ENCODE assay signal across 8 mouse cellular contexts in genomic region chr9:44327064-44327711, GRCm38 (mm10). TPM values are rescaled to one million over a fixed set of nuclear protein-coding genes. Genes with fewer than 3 reads are reported as not detected.
DNase-seq lines count a peak whose midpoint lies in the region; ATAC-seq and TF ChIP-seq lines count a peak whose summit lies in the region.

No protein-coding gene starts in this region.

- no peak for TF ChIP-seq CTCF in liver, adult 2 months (IDR thresholded peaks at IDR 0.05; ENCODE audit: low read depth, low read length)

- peak overlapping the region; percentile 60 for H3ac ChIP-seq in myocyte (ENCODE audit: control insufficient read depth, insufficient read length)

- H3K4me3 ChIP-seq in kidney, embryonic 14.5 days (ENCODE audit: low read length) = peak overlapping the region; percentile 70
- peak overlapping the region; percentile 83 for H3K4me3 ChIP-seq in embryonic facial prominence, embryonic 13.5 days
- peak overlapping the region; percentile 78 for H3K4me3 ChIP-seq in liver, adult 2 months (ENCODE audit: insufficient read depth, low read depth, low read length)
- H3K4me3 ChIP-seq in myocyte = peak overlapping the region; percentile 67

- no peaks in the 10 kb centered on the region for H3K9me3 ChIP-seq in kidney, embryonic 14.5 days (ENCODE audit: control insufficient read depth, low read length)
- H3K9me3 ChIP-seq in embryonic facial prominence, embryonic 13.5 days = no peaks in the 10 kb centered on the region

- 1% methylated on average over 22 of the region's 22 CpGs for WGBS in kidney, embryonic 14.5 days
- WGBS in embryonic facial prominence, embryonic 13.5 days = under 1% methylated on average over 22 of the region's 22 CpGs
- WGBS in liver, adult 2 months = 3% methylated on average over 22 of the region's 22 CpGs

- TF ChIP-seq POLR2A in liver, adult 2 months (IDR thresholded peaks at IDR 0.05; ENCODE audit: extremely low read depth, insufficient read depth, low read length) = no peak
- TF ChIP-seq POLR2A in myocyte (IDR thresholded peaks at IDR 0.05; ENCODE audit: insufficient read length, low read depth) = no peak

- H3K9ac ChIP-seq in kidney, embryonic 14.5 days (ENCODE audit: low read depth, low read length) = peak overlapping the region; percentile 87
- peak overlapping the region; percentile 91 for H3K9ac ChIP-seq in embryonic facial prominence, embryonic 13.5 days
- peak overlapping the region; percentile 83 for H3K9ac ChIP-seq in liver, adult 2 months (ENCODE audit: low read depth, low read length)

- peak overlapping the region; percentile 93 for H3K27ac ChIP-seq in kidney, embryonic 14.5 days (ENCODE audit: low read depth, low read length)
- peak overlapping the region; percentile 94 for H3K27ac ChIP-seq in embryonic facial prominence, embryonic 13.5 days
- H3K27ac ChIP-seq in liver, adult 2 months (replicated peaks; ENCODE audit: insufficient read depth, low read depth, low read length) = peak overlapping the region; percentile 76

- peak overlapping the region; percentile 82 for H3K4me2 ChIP-seq in kidney, embryonic 14.5 days (replicated peaks; ENCODE audit: low read depth, low read length)
- peak overlapping the region; percentile 76 for H3K4me2 ChIP-seq in embryonic facial prominence, embryonic 13.5 days
- peak overlapping the region; percentile 70 for H3K4me2 ChIP-seq in myocyte (ENCODE audit: low read depth)

- intact Hi-C loops in heart, postnatal 14 days (cut with DNase I) = loop anchor here (2.0 kb wide), 1 partner anchor 20 kb away; no protein-coding TSS in a partner anchor

- H3K79me2 ChIP-seq in liver, adult 2 months (ENCODE audit: control insufficient read depth, insufficient read depth, low read length) = peaks cover 8% of the 10 kb centered on the region; the same call in 1 of the 2 replicates
- peaks cover 11% of the 10 kb centered on the region for H3K79me2 ChIP-seq in myocyte (ENCODE audit: control insufficient read depth, insufficient read depth)

- H3K27me3 ChIP-seq in kidney, embryonic 14.5 days (ENCODE audit: control insufficient read depth, insufficient read depth, low read length) = no peaks in the 10 kb centered on the region
- H3K27me3 ChIP-seq in embryonic facial prominence, embryonic 13.5 days = no peaks in the 10 kb centered on the region
- H3K27me3 ChIP-seq in liver, adult 2 months (ENCODE audit: control insufficient read depth, insufficient read depth, low read length) = no peaks in the 10 kb centered on the region
- no peaks in the 10 kb centered on the region for H3K27me3 ChIP-seq in myocyte (ENCODE audit: control insufficient read depth, insufficient read depth, insufficient read length)

- H3K4me1 ChIP-seq in kidney, embryonic 14.5 days (ENCODE audit: control insufficient read depth, insufficient read depth, low read length) = peaks cover 10% of the 10 kb centered on the region
- peaks cover 13% of the 10 kb centered on the region for H3K4me1 ChIP-seq in embryonic facial prominence, embryonic 13.5 days
- H3K4me1 ChIP-seq in liver, adult 2 months (ENCODE audit: control insufficient read depth, insufficient read depth, low read length) = peaks cover 3% of the 10 kb centered on the region; the same call in 1 of the 2 replicates

- DNase-seq in kidney, adult 9 months = no peak
- peak; percentile 49 to 50 for DNase-seq in heart, postnatal 14 days
- DNase-seq in liver, adult 2 months (ENCODE audit: extremely low read depth, low read depth, low spot score) = no peak
- no peak for DNase-seq in thymus, postnatal 10 days (ENCODE audit: low spot score in 2 of 2)
- DNase-seq in left cerebral cortex, adult 11 months (ENCODE audit: low spot score) = no peak

- ATAC-seq in kidney, embryonic 14.5 days (ENCODE audit: low FRiP score, low TSS enrichment) = peak; percentile 66
- ATAC-seq in embryonic facial prominence, embryonic 13.5 days (ENCODE audit: insufficient number of reproducible peaks, insufficient read depth, low FRiP score, low TSS enrichment, low read depth) = 0 out of 2 replicates have a peak, but pooled peaks have one; percentile 21

- peaks cover 32% of the 10 kb centered on the region for H3K36me3 ChIP-seq in kidney, embryonic 14.5 days (ENCODE audit: control insufficient read depth, insufficient read depth, low read length)
- peaks cover 39% of the 10 kb centered on the region for H3K36me3 ChIP-seq in embryonic facial prominence, embryonic 13.5 days
- H3K36me3 ChIP-seq in liver, adult 2 months (ENCODE audit: control insufficient read depth, insufficient read depth, low read length) = peaks cover 15% of the 10 kb centered on the region; the same call in 1 of the 2 replicates
- peaks cover 21% of the 10 kb centered on the region for H3K36me3 ChIP-seq in myocyte (ENCODE audit: control insufficient read depth, insufficient read depth)

TF ChIP-seq in myocyte, 11 proteins besides CTCF, POLR2A, EP300 and RAD21:
- TF ChIP-seq TCF3 (IDR thresholded peaks at IDR 0.05; ENCODE audit: insufficient read length, low read depth) (no peak), MYOD1 (IDR thresholded peaks at IDR 0.05; ENCODE audit: control insufficient read depth in 1 of 3, insufficient read length in 2 of 3, low read depth in 2 of 3) (no peak), USF1 (IDR thresholded peaks at IDR 0.05; ENCODE audit: low read depth) (no peak), REST (IDR thresholded peaks at IDR 0.05; ENCODE audit: insufficient read depth, insufficient read length) (no peak), TCF12 (IDR thresholded peaks at IDR 0.05; ENCODE audit: insufficient read depth, poor library complexity, severe bottlenecking) (no peak), MAX (IDR thresholded peaks at IDR 0.05; ENCODE audit: low read depth) (no peak), MYOG (IDR thresholded peaks at IDR 0.05; ENCODE audit: control insufficient read depth in 1 of 3, insufficient read depth in 1 of 3, insufficient read length in 2 of 3, low read depth in 2 of 3) (no peak), E2F4 (IDR thresholded peaks at IDR 0.05; ENCODE audit: insufficient read depth) (no peak), POLR2AphosphoS2 (IDR thresholded peaks at IDR 0.05; ENCODE audit: insufficient read length, low read depth) (no peak), CEBPB (IDR thresholded peaks at IDR 0.05; ENCODE audit: insufficient read depth, poor library complexity, severe bottlenecking) (no peak), SRF (IDR thresholded peaks at IDR 0.05; ENCODE audit: control insufficient read depth, insufficient read length, low read depth) (no peak)

RNA-seq across cellular contexts. Expression of gene Dpagt1, which starts 1.4 kb away (rescaled TPM):
- polyA plus RNA-seq in kidney, embryonic 14.5 days (2014; fragmentation: Nextera tagmentation; extraction: Ambion mirVana) = 49.6 and 51.9 TPM in 2 replicates
- polyA plus RNA-seq in embryonic facial prominence, embryonic 13.5 days (2015; fragmentation: Nextera tagmentation; extraction: Ambion mirVana) = 38.4 and 40.5 TPM in 2 replicates
- 10 to 100 TPM; 18.8 to 21.0 TPM for total RNA-seq in heart, postnatal 14 days (2021)
- total RNA-seq in liver, adult 2 months (2014; rRNA removed) = 8.7 and 13.1 TPM in 2 replicates
- polyA plus RNA-seq in liver, adult 2 months (2012; rRNA removed) = 57.4 and 71.7 TPM in 2 replicates
- polyA plus RNA-seq in myocyte (2012; fragmentation: generic; extraction: Trizol) = 26.3 TPM

RNA-seq across cellular contexts. Expression of gene C2cd2l, which starts 7.1 kb away (rescaled TPM):
- polyA plus RNA-seq in kidney, embryonic 14.5 days (2014; fragmentation: Nextera tagmentation; extraction: Ambion mirVana) = 6.7 and 7.6 TPM in 2 replicates
- polyA plus RNA-seq in embryonic facial prominence, embryonic 13.5 days (2015; fragmentation: Nextera tagmentation; extraction: Ambion mirVana) = 8.3 TPM in 2 replicates
- 10 to 100 TPM; 15.8 to 16.6 TPM for total RNA-seq in heart, postnatal 14 days (2021)
- total RNA-seq in liver, adult 2 months (2014; rRNA removed) = 5.2 and 7.9 TPM in 2 replicates
- polyA plus RNA-seq in liver, adult 2 months (2012; rRNA removed) = 60.1 and 60.9 TPM in 2 replicates
- 18.1 TPM for polyA plus RNA-seq in myocyte (2012; fragmentation: generic; extraction: Trizol)

RNA-seq across cellular contexts. Expression of gene H2afx, which starts 7.3 kb away (rescaled TPM):
- polyA plus RNA-seq in kidney, embryonic 14.5 days (2014; fragmentation: Nextera tagmentation; extraction: Ambion mirVana) = 413 and 421 TPM in 2 replicates
- polyA plus RNA-seq in embryonic facial prominence, embryonic 13.5 days (2015; fragmentation: Nextera tagmentation; extraction: Ambion mirVana) = 365 and 385 TPM in 2 replicates
- 10 to 100 TPM; 21.6 to 35.0 TPM for total RNA-seq in heart, postnatal 14 days (2021)
- total RNA-seq in liver, adult 2 months (2014; rRNA removed) = 5.6 and 11.2 TPM in 2 replicates
- polyA plus RNA-seq in liver, adult 2 months (2012; rRNA removed) = 22.5 and 23.6 TPM in 2 replicates
- polyA plus RNA-seq in myocyte (2012; fragmentation: generic; extraction: Trizol) = 123 TPM

RNA-seq across cellular contexts. Expression of gene Hmbs, which starts 16.8 kb away (rescaled TPM):
- 123 and 136 TPM in 2 replicates for polyA plus RNA-seq in kidney, embryonic 14.5 days (2014; fragmentation: Nextera tagmentation; extraction: Ambion mirVana)
- polyA plus RNA-seq in embryonic facial prominence, embryonic 13.5 days (2015; fragmentation: Nextera tagmentation; extraction: Ambion mirVana) = 114 and 119 TPM in 2 replicates
- 10 to 100 TPM; 44.4 to 46.8 TPM for total RNA-seq in heart, postnatal 14 days (2021)
- 61.3 and 67.7 TPM in 2 replicates for total RNA-seq in liver, adult 2 months (2014; rRNA removed)
- 58.8 and 61.4 TPM in 2 replicates for polyA plus RNA-seq in liver, adult 2 months (2012; rRNA removed)
- polyA plus RNA-seq in myocyte (2012; fragmentation: generic; extraction: Trizol) = 31.5 TPM

RNA-seq across cellular contexts. Expression of gene Hinfp, which starts 21.7 kb away (rescaled TPM):
- 15.9 and 24.5 TPM in 2 replicates for polyA plus RNA-seq in kidney, embryonic 14.5 days (2014; fragmentation: Nextera tagmentation; extraction: Ambion mirVana)
- polyA plus RNA-seq in embryonic facial prominence, embryonic 13.5 days (2015; fragmentation: Nextera tagmentation; extraction: Ambion mirVana) = 27.9 and 30.6 TPM in 2 replicates
- 10 to 100 TPM; 11.0 to 11.4 TPM for total RNA-seq in heart, postnatal 14 days (2021)
- total RNA-seq in liver, adult 2 months (2014; rRNA removed) = 7.4 and 7.6 TPM in 2 replicates
- 10.6 and 16.9 TPM in 2 replicates for polyA plus RNA-seq in liver, adult 2 months (2012; rRNA removed)
- 6.5 TPM for polyA plus RNA-seq in myocyte (2012; fragmentation: generic; extraction: Trizol)

Comparison
In these comparisons a context has a peak if more than half of its experiments do, and no peak if none do; other contexts are left out.
1. DNase-seq: peak in heart, postnatal 14 days (2 of 2); none in kidney, adult 9 months (single experiment), liver, adult 2 months (single experiment), thymus, postnatal 10 days (0 of 2) and left cerebral cortex, adult 11 months (single experiment).
2. Peak in every context shown above with its lines, with median percentiles within 50 percentile points of each other: H3K27ac ChIP-seq, H3K4me2 ChIP-seq, H3K4me3 ChIP-seq and H3K9ac ChIP-seq.